Mouse (Mus musculus) urinary bladder, adult 2 months (tissue): ENCODE results near the gene Cdk5. TPM values are rescaled to one million over a fixed set of nuclear protein-coding genes. Genes with fewer than 3 reads are reported as not detected.

Source experiments
- DNase-seq: peaks from one replicate; pipeline ENCODE4 v3.0.0; 2022; ENCODE audit warnings: low spot score
- polyA plus RNA-seq: library from polyadenylated mRNA; depleted of rRNA; stranded (reverse); fragments of >200 nt; gene quantifications from 2 replicates; pipeline ENCODE4 v1.2.3, GENCODE M21; 2012; rRNA removed

The Cdk5 gene
- polyA plus RNA-seq, 1 experiment, result 77.8 TPM

GRCm38 (mm10) chr5:24374666-24375328 is 48.5 kb downstream of the Cdk5 start:
- DNase-seq, result no peak

GRCm38 (mm10) chr5:24374216-24374615 is 49.1 kb downstream of the Cdk5 start:
- no peak for DNase-seq

GRCm38 (mm10) chr5:24373807-24374206 is 49.5 kb downstream of the Cdk5 start:
- no peak for DNase-seq

GRCm38 (mm10) chr5:24369767-24370166 is 53.6 kb downstream of the Cdk5 start:
- DNase-seq, result no peak

Other genes starting within 250 kb of the Cdk5 start
- 56.0 and 70.5 TPM in 2 replicates for gene Kcnh2, start 71.9 kb downstream of the Cdk5 start, polyA plus RNA-seq
- gene Nos3, start 58.7 kb downstream of the Cdk5 start, polyA plus RNA-seq, result 7.3 and 8.3 TPM in 2 replicates
- 3.1 and 5.1 TPM in 2 replicates for gene Atg9b, start 31.4 kb downstream of the Cdk5 start, polyA plus RNA-seq
- 24.8 and 28.8 TPM in 2 replicates for gene Abcb8, start 29.9 kb downstream of the Cdk5 start, polyA plus RNA-seq
- gene Asic3, start 10.1 kb downstream of the Cdk5 start, polyA plus RNA-seq, result 0.29 and 0.50 TPM in 2 replicates
- 61.6 and 63.0 TPM in 2 replicates for gene Slc4a2, start 307 bp upstream of the Cdk5 start, polyA plus RNA-seq
- 134 and 154 TPM in 2 replicates for gene Fastk, start 21.8 kb upstream of the Cdk5 start, polyA plus RNA-seq
- 24.5 TPM in 2 replicates for gene Tmub1, start 24.3 kb upstream of the Cdk5 start, polyA plus RNA-seq
- gene Agap3, start 28.6 kb upstream of the Cdk5 start, polyA plus RNA-seq, result 55.8 and 73.8 TPM in 2 replicates
- 0.01 and 0.07 TPM in 2 replicates for gene Gbx1, start 103.7 kb upstream of the Cdk5 start, polyA plus RNA-seq
- 0.45 and 0.72 TPM in 2 replicates for gene Asb10, start 117.4 kb upstream of the Cdk5 start, polyA plus RNA-seq
- not detected in 2 replicates for gene 4931409K22Rik, start 133.3 kb upstream of the Cdk5 start, polyA plus RNA-seq
- gene Abcf2, start 153.9 kb upstream of the Cdk5 start, polyA plus RNA-seq, result 44.5 and 50.0 TPM in 2 replicates
- 30.2 and 34.5 TPM in 2 replicates for gene Chpf2, start 163.2 kb upstream of the Cdk5 start, polyA plus RNA-seq
- gene Smarcd3, start 200.9 kb upstream of the Cdk5 start, polyA plus RNA-seq, result 80.3 and 83.2 TPM in 2 replicates